Mouse (Mus musculus) central nervous system, embryonic 11.5 days (tissue): ENCODE data around the gene Klk1b5. TPM values are rescaled to one million over a fixed set of nuclear protein-coding genes. Genes with fewer than 3 reads are reported as not detected.

Experiments used
- polyA plus RNA-seq: library from polyadenylated mRNA; depleted of rRNA; stranded (reverse); fragments of >200 nt; gene quantifications from 2 replicates; pipeline ENCODE4 v1.2.3, GENCODE M21; 2012; rRNA removed

The Klk1b5 gene
- polyA plus RNA-seq = not detected in 2 replicates

GRCm38 (mm10) chr7:44215645-44216044 is at the start of gene Klk1b5:
TSS of gene Klk1b5 (plus strand) at chr7:44215945.

GRCm38 (mm10) chr7:44187936-44188335 is 27.8 kb upstream of the Klk1b5 start, which contains the start of gene Klk1b24:
TSS of gene Klk1b24 (plus strand) at chr7:44188236.

GRCm38 (mm10) chr7:44197891-44198290 is 17.9 kb upstream of the Klk1b5 start, which contains the start of gene Klk1b3:
TSS of gene Klk1b3 (plus strand) at chr7:44198191.

GRCm38 (mm10) chr7:44207135-44207534 is 8.6 kb upstream of the Klk1b5 start, which contains the start of gene Klk1b4:
TSS of gene Klk1b4 (plus strand) at chr7:44207435.

GRCm38 (mm10) chr7:44225076-44225475 is 9.3 kb downstream of the Klk1b5 start, which contains the start of gene Klk1:
TSS of gene Klk1 (plus strand) at chr7:44225360.

GRCm38 (mm10) chr7:44235909-44236308 is 20.2 kb downstream of the Klk1b5 start, which contains the start of gene Gm36864:
TSS of gene Gm36864 (plus strand) at chr7:44236177.

GRCm38 (mm10) chr7:44246055-44246983 is 30.6 kb downstream of the Klk1b5 start, which contains the start of the genes 1700028J19Rik and 2410002F23Rik:
TSS of gene 1700028J19Rik (minus strand) at chr7:44246695.
TSS of gene 2410002F23Rik (plus strand) at chr7:44246722.

GRCm38 (mm10) chr7:44257278-44257677 is 41.5 kb downstream of the Klk1b5 start, which contains the start of gene Acp4:
TSS of gene Acp4 (minus strand) at chr7:44257378.

GRCm38 (mm10) chr7:44261147-44261546 is 45.4 kb downstream of the Klk1b5 start, which contains the start of gene Gm15517:
TSS of gene Gm15517 (plus strand) at chr7:44261447.

Other genes starting within 250 kb of the Klk1b5 start
- not detected in 2 replicates for gene Klk1b1, start 249.2 kb upstream of the Klk1b5 start, polyA plus RNA-seq
- gene Klk1b9, start 239.9 kb upstream of the Klk1b5 start, polyA plus RNA-seq = not detected in 2 replicates
- gene Klk1b11, start 220.1 kb upstream of the Klk1b5 start, polyA plus RNA-seq = not detected in 2 replicates
- not detected in 2 replicates for gene Klk1b26, start 203.8 kb upstream of the Klk1b5 start, polyA plus RNA-seq
- gene Klk1b27, start 163.7 kb upstream of the Klk1b5 start, polyA plus RNA-seq = not detected in 2 replicates
- not detected in 2 replicates for gene Klk1b21, start 113.6 kb upstream of the Klk1b5 start, polyA plus RNA-seq
- gene Klk1b22, start 103.3 kb upstream of the Klk1b5 start, polyA plus RNA-seq = not detected in 2 replicates
- gene Klk1b16, start 79.2 kb upstream of the Klk1b5 start, polyA plus RNA-seq = not detected in 2 replicates
- 0.07 and 0.10 TPM in 2 replicates for gene Klk1b24, start 27.7 kb upstream of the Klk1b5 start, polyA plus RNA-seq
- not detected in 2 replicates for gene Klk1b3, start 17.8 kb upstream of the Klk1b5 start, polyA plus RNA-seq
- gene Klk1b4, start 8.5 kb upstream of the Klk1b5 start, polyA plus RNA-seq = not detected in 2 replicates
- 0.17 TPM in 1 of 2 replicates, not detected in the other for gene Klk1, start 9.4 kb downstream of the Klk1b5 start, polyA plus RNA-seq
- not detected in 2 replicates for gene Gm36864, start 20.2 kb downstream of the Klk1b5 start, polyA plus RNA-seq
- gene 1700028J19Rik, start 30.8 kb downstream of the Klk1b5 start, polyA plus RNA-seq = 0.86 and 1.6 TPM in 2 replicates
- gene 2410002F23Rik, start 30.8 kb downstream of the Klk1b5 start, polyA plus RNA-seq = 151 and 244 TPM in 2 replicates
- not detected in 2 replicates for gene Acp4, start 41.4 kb downstream of the Klk1b5 start, polyA plus RNA-seq
- 0.78 TPM in 1 of 2 replicates, not detected in the other for gene Gm15517, start 45.5 kb downstream of the Klk1b5 start, polyA plus RNA-seq
- gene Clec11a, start 91.0 kb downstream of the Klk1b5 start, polyA plus RNA-seq = 1.2 and 1.5 TPM in 2 replicates
- 7.0 and 8.0 TPM in 2 replicates for gene Shank1, start 94.3 kb downstream of the Klk1b5 start, polyA plus RNA-seq
- 1.9 and 2.4 TPM in 2 replicates for gene Syt3, start 168.2 kb downstream of the Klk1b5 start, polyA plus RNA-seq
- 2.5 and 6.3 TPM in 2 replicates for gene 1700008O03Rik, start 169.9 kb downstream of the Klk1b5 start, polyA plus RNA-seq
- 62.6 and 90.8 TPM in 2 replicates for gene Lrrc4b, start 213.1 kb downstream of the Klk1b5 start, polyA plus RNA-seq
- gene Aspdh, start 249.4 kb downstream of the Klk1b5 start, polyA plus RNA-seq = 7.5 and 7.7 TPM in 2 replicates